In genomic region chr11:106669873-106670173, GRCm38 (mm10) we compare ENCODE assay signal across 10 mouse cellular contexts. TPM values are rescaled to one million over a fixed set of nuclear protein-coding genes. Genes with fewer than 3 reads are reported as not detected.
DNase-seq lines count a peak whose midpoint lies in the region; TF ChIP-seq lines count a peak whose summit lies in the region.
"Had no signal": no experiment of that assay in that cellular context is flagged by ENCODE, and none has a peak within 500 bp of the region (broad histone marks: within the 10 kb centered on the region; RNA-seq: fewer than 3 reads in every experiment).

No protein-coding gene starts in this region.

- TF ChIP-seq POLR2A in cerebellum, adult 2 months (IDR thresholded peaks at IDR 0.05; ENCODE audit: borderline replicate concordance, insufficient read depth, low read length), result no peak

- peaks cover 8% of the 10 kb centered on the region for H3K4me1 ChIP-seq in cerebellum, adult 2 months (ENCODE audit: control insufficient read depth, insufficient read depth, low read length)

- DNase-seq in gastrocnemius, postnatal 25 days, result peak; percentile 37
- no peak for DNase-seq in gastrocnemius, adult 8-10 months (ENCODE audit: low spot score in 2 of 2)
- DNase-seq in R1 (ENCODE audit: low read depth, low spot score), result peak; percentile 52
- peak; percentile 51 to 57 for DNase-seq in heart, postnatal 10 days
- peak; percentile 87 to 88 for DNase-seq in spleen, postnatal 36 days (ENCODE audit: low spot score in 2 of 2)
- DNase-seq in frontal cortex, postnatal 14 days (ENCODE audit: low spot score in 2 of 2), result no peak
- no peak for DNase-seq in cerebellum, adult 2 months
- no peak for DNase-seq in left cerebral cortex, postnatal 14 days (ENCODE audit: low spot score in 2 of 2)
- DNase-seq: kidney, postnatal 10 days had no signal

- H3K27me3 ChIP-seq in cerebellum, adult 2 months (ENCODE audit: control insufficient read depth, insufficient read depth, low read length), result no peaks in the 10 kb centered on the region

- no peak overlapping the region for H3K4me3 ChIP-seq in cerebellum, adult 2 months (replicated peaks; ENCODE audit: insufficient read depth, low read depth, low read length)

- H3K27ac ChIP-seq in cerebellum, adult 2 months (ENCODE audit: insufficient read depth, low read length), result no peak overlapping the region
- H3K27ac ChIP-seq: macrophage had no signal

- TF ChIP-seq CTCF in cerebellum, adult 2 months (IDR thresholded peaks at IDR 0.05; ENCODE audit: borderline replicate concordance, insufficient read depth, low read depth, low read length), result no peak

- WGBS in cerebellum, adult 2 months, result 59% methylated on average over 9 of the region's 9 CpGs

- intact Hi-C loops in heart, postnatal 10 days (cut with DNase I), result no loop called here
- intact Hi-C loops in left cerebral cortex, postnatal 14 days (cut with DNase I), result no loop called here

RNA-seq across cellular contexts. Expression of gene Tex2, which starts 56.6 kb away (rescaled TPM):
- total RNA-seq in gastrocnemius, postnatal 25 days (2021), result 10 to 100 TPM; 51.9 to 56.2 TPM
- 10 to 100 TPM; 62.9 to 78.3 (median 68.0) TPM for total RNA-seq in gastrocnemius, adult 8-10 months (2022)
- 10 to 100 TPM; 40.1 to 40.3 TPM for total RNA-seq in heart, postnatal 10 days (2021)
- 71.3 and 79.6 TPM in 2 replicates for polyA plus RNA-seq in cerebellum, adult 2 months (2012; rRNA removed)
- total RNA-seq in left cerebral cortex, postnatal 14 days (2021), result 100 to 1,000 TPM in 1 of 2 experiments, 10 to 100 TPM in 1; 98.0 to 102 TPM

Comparison
In these comparisons a context has a peak if more than half of its experiments do, and no peak if none do; other contexts are left out.
1. DNase-seq: peak in gastrocnemius, postnatal 25 days (single experiment), R1 (single experiment), heart, postnatal 10 days (2 of 2) and spleen, postnatal 36 days (2 of 2); none in gastrocnemius, adult 8-10 months (0 of 2), frontal cortex, postnatal 14 days (0 of 2), cerebellum, adult 2 months (0 of 2) and left cerebral cortex, postnatal 14 days (0 of 2).